Mouse (Mus musculus): ENCODE results near the gene Xlr3b.
A peak's percentile ranks its signal among the peaks of the same experiment; 100 is the strongest.
"Not testable (repeated sequence)": the region's sequence is repeated elsewhere in the genome, so short reads cannot be mapped to it uniquely, and the experiment has no call there.

Gene Xlr3b

GRCm38 (mm10) chrX:73191934-73192333 is at the start of gene Xlr3b:
Xlr3b (plus strand) TSS chrX:73192207.
- not testable (repeated sequence) for H3K4me1 ChIP-seq (replicated peaks; ENCODE audit: low read depth, low read length); H3K36me3 ChIP-seq (ENCODE audit: insufficient read depth, low read length); H3K4me3 ChIP-seq (replicated peaks; ENCODE audit: low read length); H3K27me3 ChIP-seq (ENCODE audit: insufficient read depth, low read length); H3K9me3 ChIP-seq (ENCODE audit: low read length)

GRCm38 (mm10) chrX:73143218-73143618 is 48.8 kb upstream of the Xlr3b start:
- H3K4me3 ChIP-seq (replicated peaks; ENCODE audit: low read length); H3K36me3 ChIP-seq (ENCODE audit: insufficient read depth, low read length); H3K9me3 ChIP-seq (ENCODE audit: low read length); H3K4me1 ChIP-seq (replicated peaks; ENCODE audit: low read depth, low read length); H3K27me3 ChIP-seq (ENCODE audit: insufficient read depth, low read length): not testable (repeated sequence)

GRCm38 (mm10) chrX:73148496-73148895 is 43.5 kb upstream of the Xlr3b start, which contains the start of gene Xlr5b:
Xlr5b (plus strand) TSS chrX:73148796.
- H3K36me3 ChIP-seq (ENCODE audit: insufficient read depth, low read length); H3K4me1 ChIP-seq (replicated peaks; ENCODE audit: low read depth, low read length); H3K4me3 ChIP-seq (replicated peaks; ENCODE audit: low read length); H3K9me3 ChIP-seq (ENCODE audit: low read length); H3K27me3 ChIP-seq (ENCODE audit: insufficient read depth, low read length): not testable (repeated sequence)

- H3K4me3 ChIP-seq (replicated peaks; ENCODE audit: low read length); H3K9me3 ChIP-seq (ENCODE audit: low read length); H3K27me3 ChIP-seq (ENCODE audit: insufficient read depth, low read length); H3K4me1 ChIP-seq (replicated peaks; ENCODE audit: low read depth, low read length); H3K36me3 ChIP-seq (ENCODE audit: insufficient read depth, low read length): not testable (repeated sequence)
Measured at GRCm38 (mm10) chrX:73149350-73149749, 42.7 kb upstream of the Xlr3b start, which contains the start of gene DXBay18. DXBay18 (minus strand) TSS chrX:73149450.

- H3K4me3 ChIP-seq (replicated peaks; ENCODE audit: low read length); H3K4me1 ChIP-seq (replicated peaks; ENCODE audit: low read depth, low read length); H3K27me3 ChIP-seq (ENCODE audit: insufficient read depth, low read length); H3K36me3 ChIP-seq (ENCODE audit: insufficient read depth, low read length); H3K9me3 ChIP-seq (ENCODE audit: low read length): not testable (repeated sequence)
Measured at GRCm38 (mm10) chrX:73176889-73177288, 15.1 kb upstream of the Xlr3b start, which contains the start of gene Spin2d. Spin2d (minus strand) TSS chrX:73176989.

GRCm38 (mm10) chrX:73213819-73214564 is 22.0 kb downstream of the Xlr3b start, which contains the start of gene Xlr4b:
Xlr4b (plus strand) TSS chrX:73214333.
- not testable (repeated sequence) for H3K36me3 ChIP-seq (ENCODE audit: insufficient read depth, low read length)

GRCm38 (mm10) chrX:73225365-73225764 is 33.4 kb downstream of the Xlr3b start:
- Histone ChIP-seq H3K4me1 (replicated peaks; ENCODE audit: low read depth, low read length) (no peaks in the 10 kb centered on the region), H3K9me3 (ENCODE audit: low read length) (no peaks in the 10 kb centered on the region), H3K36me3 (ENCODE audit: insufficient read depth, low read length) (no peaks in the 10 kb centered on the region), H3K4me3 (replicated peaks; ENCODE audit: low read length) (no peak overlapping the region), H3K27me3 (ENCODE audit: insufficient read depth, low read length) (no peaks in the 10 kb centered on the region)
- TF ChIP-seq NANOG (IDR thresholded peaks at IDR 0.05; ENCODE audit: borderline replicate concordance, low read length) (no peak), CTCF (conservative IDR thresholded peaks at IDR 0.05; ENCODE audit: low read length) (no peak), POU5F1 (IDR thresholded peaks at IDR 0.05; ENCODE audit: borderline replicate concordance, low read length) (no peak)

More at GRCm38 (mm10) chrX:73213819-73214564, 22.0 kb downstream of the Xlr3b start, which contains the start of gene Xlr4b:
- not testable (repeated sequence) for H3K4me3 ChIP-seq (replicated peaks; ENCODE audit: low read length); H3K4me1 ChIP-seq (replicated peaks; ENCODE audit: low read depth, low read length); H3K9me3 ChIP-seq (ENCODE audit: low read length); H3K27me3 ChIP-seq (ENCODE audit: insufficient read depth, low read length)

- no peaks in the 10 kb centered on the region for H3K9me3 ChIP-seq (ENCODE audit: low read length)
- H3K36me3 ChIP-seq (ENCODE audit: insufficient read depth, low read length), result no peaks in the 10 kb centered on the region
- H3K4me1 ChIP-seq (replicated peaks; ENCODE audit: low read depth, low read length), result no peaks in the 10 kb centered on the region
- no peaks in the 10 kb centered on the region for H3K27me3 ChIP-seq (ENCODE audit: insufficient read depth, low read length)
- TF ChIP-seq POU5F1 (IDR thresholded peaks at IDR 0.05; ENCODE audit: borderline replicate concordance, low read length) (no peak), NANOG (IDR thresholded peaks at IDR 0.05; ENCODE audit: borderline replicate concordance, low read length) (no peak), CTCF (conservative IDR thresholded peaks at IDR 0.05; ENCODE audit: low read length) (no peak)
- H3K4me3 ChIP-seq (replicated peaks; ENCODE audit: low read length), result peak within 1 kb of the TSS; percentile 82
Measured at GRCm38 (mm10) chrX:73227914-73228605, 36.1 kb downstream of the Xlr3b start, which contains the start of gene F8a. F8a (plus strand) TSS chrX:73228291.

GRCm38 (mm10) chrX:73228606-73229214 is 36.7 kb downstream of the Xlr3b start:
- no peaks in the 10 kb centered on the region for H3K27me3 ChIP-seq (ENCODE audit: insufficient read depth, low read length)

More at GRCm38 (mm10) chrX:73228606-73229214, 36.7 kb downstream of the Xlr3b start:
- Histone ChIP-seq H3K4me3 (replicated peaks; ENCODE audit: low read length) (peak overlapping the region; percentile 82), H3K36me3 (ENCODE audit: insufficient read depth, low read length) (no peaks in the 10 kb centered on the region), H3K9me3 (ENCODE audit: low read length) (no peaks in the 10 kb centered on the region), H3K4me1 (replicated peaks; ENCODE audit: low read depth, low read length) (no peaks in the 10 kb centered on the region)
- TF ChIP-seq CTCF (conservative IDR thresholded peaks at IDR 0.05; ENCODE audit: low read length) (no peak), NANOG (IDR thresholded peaks at IDR 0.05; ENCODE audit: borderline replicate concordance, low read length) (no peak), POU5F1 (IDR thresholded peaks at IDR 0.05; ENCODE audit: borderline replicate concordance, low read length) (no peak)

Measured in E14TG2a.4 (cell line).